Mouse (Mus musculus) forebrain, embryonic 16.5 days (tissue): Measurements from ENCODE around the gene Afap1. TPM values are rescaled to one million over a fixed set of nuclear protein-coding genes. Genes with fewer than 3 reads are reported as not detected.

Source experiments
- ATAC-seq: fragments of 200-750 bp; cut with Nextera tagmentation; 2 replicates; pipeline ENCODE4 v1.8.0; 2017; ENCODE audit warnings: mild to moderate bottlenecking, moderate library complexity
- H3K27ac ChIP-seq: fragments of 300-500 bp; sonication (generic); 2 replicates; pipeline ENCODE4 v1.5.1; 2014; ENCODE audit warnings: low read length, control low read depth
- H3K27me3 ChIP-seq: fragments of 300-500 bp; sonication (generic); replicated peaks from 2 replicates; pipeline ENCODE4 v1.6.1; 2014; ENCODE audit warnings: low read length; ENCODE audit not compliant: control insufficient read depth, insufficient read depth
- H3K36me3 ChIP-seq: fragments of 300-500 bp; sonication (generic); 2 replicates; pipeline ENCODE4 v1.6.1; 2014; ENCODE audit not compliant: control insufficient read depth, insufficient read depth
- H3K4me1 ChIP-seq: fragments of 300-500 bp; sonication (generic); replicated peaks from 2 replicates; pipeline ENCODE4 v1.6.1; 2014; ENCODE audit warnings: low read length; ENCODE audit not compliant: control insufficient read depth, insufficient read depth
- H3K4me2 ChIP-seq: fragments of 300-500 bp; sonication (generic); 2 replicates; pipeline ENCODE4 v1.6.1; 2014; ENCODE audit warnings: mild to moderate bottlenecking, low read length, control low read depth
- H3K4me3 ChIP-seq: fragments of 300-500 bp; sonication (generic); replicated peaks from 2 replicates; pipeline ENCODE4 v1.5.1; 2014; ENCODE audit warnings: mild to moderate bottlenecking, low read length, control low read depth
- H3K9ac ChIP-seq: fragments of 300-500 bp; sonication (generic); replicated peaks from 2 replicates; pipeline ENCODE4 v1.6.1; 2014; ENCODE audit warnings: low read depth, low read length, control low read depth
- H3K9me3 ChIP-seq: fragments of 300-500 bp; sonication (generic); 2 replicates; pipeline ENCODE4 v1.6.1; 2016; ENCODE audit warnings: low read length; ENCODE audit not compliant: control insufficient read depth
- WGBS: fragments of 180-500 bp; shearing (Covaris S2); extraction: QIAGEN DNeasy Blood & Tissue Kit; methylation state at CpG from one replicate; pipeline ENCODE4 v1.1.7; 2014; 5-methylcytosine and 5-hydroxymethylcytosine counted together
- polyA plus RNA-seq: library from polyadenylated mRNA; unstranded; fragments of >200 nt; fragmentation: Nextera tagmentation; extraction: Ambion mirVana; gene quantifications from 2 replicates; pipeline ENCODE4 v1.2.1, GENCODE M21; 2015

Gene Afap1
- polyA plus RNA-seq: 64.1 and 64.7 TPM in 2 replicates

GRCm38 (mm10) chr5:35893093-35893804 lies at the start of gene Afap1:
Gene Afap1, plus strand, starts transcription at chr5:35893319.
- peaks cover 41% of the 10 kb centered on the region for H3K4me1 ChIP-seq
- no peaks in the 10 kb centered on the region for H3K36me3 ChIP-seq
- peak within 1 kb of the TSS; percentile 60 for H3K4me2 ChIP-seq
- peak; percentile 94 for ATAC-seq
- H3K9me3 ChIP-seq: no peaks in the 10 kb centered on the region
- no peaks in the 10 kb centered on the region for H3K27me3 ChIP-seq
- peak within 1 kb of the TSS; percentile 97 for H3K4me3 ChIP-seq
- H3K27ac ChIP-seq: peak within 1 kb of the TSS; percentile 79
- WGBS: under 1% methylated on average over 49 of the region's 49 CpGs
- peak within 1 kb of the TSS; percentile 99 for H3K9ac ChIP-seq

- Histone ChIP-seq H3K9me3 (no peaks in the 10 kb centered on the region), H3K4me2 (no peak overlapping the region), H3K27ac (no peak overlapping the region), H3K4me3 (no peak overlapping the region), H3K4me1 (peaks cover 11% of the 10 kb centered on the region; the same call in 1 of the 2 replicates), H3K36me3 (no peaks in the 10 kb centered on the region), H3K9ac (no peak overlapping the region), H3K27me3 (no peaks in the 10 kb centered on the region)
- 28% methylated on average over 5 of the region's 5 CpGs for WGBS
- ATAC-seq: no peak
Observed at GRCm38 (mm10) chr5:35851485-35851884, 41.6 kb upstream of the Afap1 start.

DNA sequence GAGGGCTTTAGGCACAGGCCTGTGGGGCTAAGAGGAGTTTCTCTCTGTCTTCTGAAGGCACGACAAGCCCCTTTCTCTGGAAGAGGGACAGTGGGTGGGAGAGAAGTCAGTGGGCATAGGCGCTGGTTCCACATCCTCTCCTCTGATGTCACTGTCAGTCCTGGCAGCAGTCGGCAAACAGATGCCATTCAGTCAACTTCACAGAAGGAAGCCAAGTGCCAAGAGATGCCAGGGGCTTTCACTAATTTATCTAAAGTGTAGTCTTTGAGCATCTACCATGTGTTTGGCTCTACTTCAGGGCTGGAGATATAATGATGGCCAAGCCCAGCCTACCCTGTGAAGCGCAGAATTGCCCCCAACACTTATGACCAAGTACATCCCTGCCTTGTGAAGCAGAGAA lies 39.7 kb upstream of the Afap1 start:
- H3K4me1 ChIP-seq: peaks cover 11% of the 10 kb centered on the region; the same call in 1 of the 2 replicates
- no peaks in the 10 kb centered on the region for H3K36me3 ChIP-seq
- no peak overlapping the region for H3K9ac ChIP-seq
- no peak overlapping the region for H3K4me3 ChIP-seq
- no peak for ATAC-seq
- no peaks in the 10 kb centered on the region for H3K9me3 ChIP-seq
- 70% methylated on average over 4 of the region's 4 CpGs for WGBS
- no peak overlapping the region for H3K4me2 ChIP-seq
- H3K27ac ChIP-seq: no peak overlapping the region
- H3K27me3 ChIP-seq: no peaks in the 10 kb centered on the region

DNA sequence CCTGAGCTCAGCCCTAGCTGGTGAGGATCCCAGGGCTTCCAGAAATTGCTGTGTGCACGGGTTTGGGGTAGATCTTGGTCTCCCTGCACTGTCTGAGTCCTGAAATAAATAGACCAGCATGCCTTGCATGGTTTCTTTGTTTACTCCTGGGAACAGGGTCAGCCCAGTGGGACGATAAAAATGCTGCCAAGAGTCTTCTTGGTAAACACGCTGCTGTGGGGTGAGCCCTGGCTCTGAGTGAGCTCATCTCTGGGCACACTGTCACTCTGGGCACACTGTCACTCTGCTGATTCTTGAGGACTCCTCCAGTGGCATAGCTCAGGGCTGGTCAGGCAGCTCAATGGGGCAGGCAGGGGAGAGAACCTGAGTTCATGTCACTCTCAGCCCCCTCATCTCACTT lies 36.9 kb upstream of the Afap1 start:
- Histone ChIP-seq H3K4me2 (no peak overlapping the region), H3K9me3 (no peaks in the 10 kb centered on the region), H3K4me3 (no peak overlapping the region), H3K4me1 (peaks cover 10% of the 10 kb centered on the region; the same call in 1 of the 2 replicates), H3K27me3 (no peaks in the 10 kb centered on the region), H3K36me3 (no peaks in the 10 kb centered on the region), H3K27ac (no peak overlapping the region), H3K9ac (no peak overlapping the region)
- 21% methylated on average over 3 of the region's 3 CpGs for WGBS
- no peak for ATAC-seq

DNA sequence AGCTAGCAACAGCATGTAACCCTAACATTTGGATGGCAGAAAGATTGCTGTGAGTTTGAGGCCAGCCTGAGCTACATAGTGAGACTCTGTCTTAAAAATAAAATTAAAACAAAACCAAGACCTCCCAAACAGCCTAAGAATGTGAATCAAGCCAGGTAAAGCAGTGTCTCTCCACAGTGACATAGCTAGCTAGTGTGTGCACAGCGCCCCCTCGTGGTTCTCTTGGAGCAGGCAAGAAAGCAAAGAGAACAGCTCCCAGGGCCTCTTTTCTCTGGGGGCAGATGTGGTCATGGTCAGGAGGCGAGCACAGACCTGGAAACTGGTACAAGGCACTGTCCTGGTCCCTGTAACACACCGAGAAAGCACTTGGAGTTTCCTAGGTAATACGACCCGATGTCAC lies 35.0 kb upstream of the Afap1 start:
- no peak overlapping the region for H3K4me2 ChIP-seq
- no peaks in the 10 kb centered on the region for H3K36me3 ChIP-seq
- no peak overlapping the region for H3K27ac ChIP-seq
- 20% methylated on average over 6 of the region's 6 CpGs for WGBS
- no peaks in the 10 kb centered on the region for H3K9me3 ChIP-seq
- peak; percentile 54 for ATAC-seq
- peaks cover 6% of the 10 kb centered on the region; the same call in 1 of the 2 replicates for H3K4me1 ChIP-seq
- no peaks in the 10 kb centered on the region for H3K27me3 ChIP-seq
- H3K9ac ChIP-seq: no peak overlapping the region
- no peak overlapping the region for H3K4me3 ChIP-seq

GRCm38 (mm10) chr5:35861456-35861855 lies 31.7 kb upstream of the Afap1 start:
- H3K27ac ChIP-seq: no peak overlapping the region
- no peaks in the 10 kb centered on the region for H3K4me1 ChIP-seq
- no peak overlapping the region for H3K9ac ChIP-seq
- H3K4me2 ChIP-seq: no peak overlapping the region
- no peaks in the 10 kb centered on the region for H3K9me3 ChIP-seq
- no peak for ATAC-seq
- H3K4me3 ChIP-seq: no peak overlapping the region
- H3K27me3 ChIP-seq: no peaks in the 10 kb centered on the region
- H3K36me3 ChIP-seq: no peaks in the 10 kb centered on the region
- 86% methylated on average over 2 of the region's 2 CpGs for WGBS

DNA sequence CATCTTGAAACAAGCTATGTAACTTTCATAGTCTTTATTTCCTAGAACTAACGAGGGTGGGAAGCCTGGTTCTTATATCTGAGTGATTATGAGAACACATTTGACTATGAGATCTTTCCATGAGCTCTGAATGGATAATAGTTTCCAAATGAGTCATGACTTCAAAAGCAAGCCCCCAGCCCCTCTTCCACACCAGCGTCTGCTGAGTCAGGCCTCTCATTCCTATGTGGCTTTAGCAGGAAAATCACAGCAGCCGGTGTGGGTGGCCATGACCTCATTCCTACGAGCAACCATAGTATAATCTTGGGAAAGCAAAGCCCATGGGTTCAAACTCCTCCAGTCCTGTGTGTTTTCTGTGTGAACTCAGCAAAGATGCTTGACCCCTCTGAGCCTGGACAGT lies 23.1 kb upstream of the Afap1 start:
- 59% methylated on average over 4 of the region's 4 CpGs for WGBS
- H3K4me1 ChIP-seq: 0 out of 2 replicates have a peak, but pooled peaks cover 3% of the 10 kb centered on the region

GRCm38 (mm10) chr5:35870408-35871012 lies 22.6 kb upstream of the Afap1 start:
- Histone ChIP-seq H3K4me3 (no peak overlapping the region), H3K9ac (no peak overlapping the region), H3K27me3 (0 out of 2 replicates have a peak, but pooled peaks cover 2% of the 10 kb centered on the region), H3K9me3 (no peaks in the 10 kb centered on the region), H3K4me2 (no peak overlapping the region), H3K27ac (no peak overlapping the region), H3K36me3 (no peaks in the 10 kb centered on the region), H3K4me1 (0 out of 2 replicates have a peak, but pooled peaks cover 3% of the 10 kb centered on the region)
- 61% methylated on average over 8 of the region's 8 CpGs for WGBS
- peak; percentile 88 for ATAC-seq

More for the DNA sequence above, 23.1 kb upstream of the Afap1 start:
- Histone ChIP-seq H3K9ac (no peak overlapping the region), H3K9me3 (no peaks in the 10 kb centered on the region), H3K4me2 (no peak overlapping the region), H3K36me3 (no peaks in the 10 kb centered on the region), H3K27me3 (0 out of 2 replicates have a peak, but pooled peaks cover 2% of the 10 kb centered on the region), H3K4me3 (no peak overlapping the region), H3K27ac (no peak overlapping the region)
- ATAC-seq: no peak

DNA sequence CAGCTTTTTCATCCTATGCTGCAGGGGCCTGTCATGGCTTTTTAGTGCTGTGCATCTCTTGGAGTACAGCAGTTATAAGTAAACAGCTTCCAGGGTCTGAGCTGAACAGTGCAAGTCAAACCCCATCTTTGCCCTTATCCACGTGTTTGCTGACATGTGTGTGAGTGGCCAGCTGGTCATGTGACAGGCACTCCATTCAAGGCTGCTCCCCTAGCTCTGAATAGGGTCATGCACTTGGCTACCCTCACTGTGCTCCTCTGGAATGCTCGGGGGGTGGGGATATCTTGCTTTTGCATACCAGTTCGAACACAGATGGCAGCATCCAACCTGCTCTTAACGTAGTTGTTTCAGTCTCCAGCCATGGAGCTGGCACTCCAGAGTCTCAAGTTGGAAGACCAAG lies 19.7 kb upstream of the Afap1 start:
- no peak overlapping the region for H3K4me3 ChIP-seq
- H3K4me1 ChIP-seq: 0 out of 2 replicates have a peak, but pooled peaks cover 3% of the 10 kb centered on the region
- H3K9ac ChIP-seq: no peak overlapping the region
- no peaks in the 10 kb centered on the region for H3K36me3 ChIP-seq
- ATAC-seq: no peak
- WGBS: 31% methylated on average over 4 of the region's 4 CpGs
- H3K27me3 ChIP-seq: 0 out of 2 replicates have a peak, but pooled peaks cover 2% of the 10 kb centered on the region
- H3K9me3 ChIP-seq: no peaks in the 10 kb centered on the region
- no peak overlapping the region for H3K4me2 ChIP-seq
- no peak overlapping the region for H3K27ac ChIP-seq
